Mouse (Mus musculus) MEL (cell line): Measurements from ENCODE around the gene Trio.

Experiments
- CTCF ChIP-seq, 3 experiments: IDR thresholded peaks in 2 of 3; conservative IDR thresholded peaks in 1 of 3; 2 replicates each; pipeline ENCODE4 v1.5.1; 2011 to 2012; ENCODE audit warnings: low read length in 3 of 3, low read depth in 2 of 3, mild to moderate bottlenecking in 2 of 3, improper control_type of control experiment in 1 of 3, inconsistent platforms in 1 of 3, mixed read lengths in 1 of 3, moderate library complexity in 1 of 3; ENCODE audit not compliant: control insufficient read depth in 1 of 3, insufficient read depth in 1 of 3, poor library complexity in 1 of 3, severe bottlenecking in 1 of 3
- E2F4 ChIP-seq: IDR thresholded peaks from 2 replicates; pipeline ENCODE4 v1.6.1; 2011; ENCODE audit warnings: low read depth, low read length, improper control_type of control experiment, borderline replicate concordance
- EP300 ChIP-seq, 2 experiments: IDR thresholded peaks; 2 replicates each; pipeline ENCODE4 v1.6.1; 2011; ENCODE audit warnings: improper control_type of control experiment in 2 of 2, low read length in 2 of 2, low read depth in 1 of 2, mild to moderate bottlenecking in 1 of 2
- MAFK ChIP-seq: IDR thresholded peaks from 2 replicates; pipeline ENCODE4 v1.6.1; 2011; ENCODE audit warnings: low read depth, mild to moderate bottlenecking, low read length, improper control_type of control experiment, borderline replicate concordance
- NRF1 ChIP-seq: IDR thresholded peaks from 2 replicates; pipeline ENCODE4 v1.6.1; 2014; ENCODE audit warnings: low read depth, mild to moderate bottlenecking, inconsistent platforms, low read length, improper control_type of control experiment, moderate library complexity; ENCODE audit not compliant: poor library complexity, insufficient read depth, severe bottlenecking
- POLR2A ChIP-seq, 2 experiments: IDR thresholded peaks; 2 replicates each; pipeline ENCODE4 v1.6.1; 2011 to 2012; ENCODE audit warnings: low read length in 2 of 2, mild to moderate bottlenecking in 2 of 2, control low read depth in 1 of 2, improper control_type of control experiment in 1 of 2, low read depth in 1 of 2, moderate library complexity in 1 of 2; ENCODE audit not compliant: control insufficient read depth in 1 of 2, insufficient read depth in 1 of 2, poor library complexity in 1 of 2
- POLR2AphosphoS2 ChIP-seq: IDR thresholded peaks from 2 replicates; pipeline ENCODE4 v1.6.1; 2011; ENCODE audit warnings: low read length, improper control_type of control experiment
- USF1 ChIP-seq: IDR thresholded peaks from 2 replicates; pipeline ENCODE4 v1.6.1; 2014; ENCODE audit warnings: low read depth, mild to moderate bottlenecking, inconsistent platforms, low read length, improper control_type of control experiment, moderate library complexity

GRCm38 (mm10) chr15:27782383-27783036 is 243.1 kb downstream of the Trio start:
- TF ChIP-seq E2F4 (no peak), EP300 (IDR thresholded peaks at IDR 0.05; ENCODE audit: low read depth in 1 of 2, low read length in 2 of 2) (no peak), MAFK (no peak), POLR2AphosphoS2 (no peak), CTCF (IDR thresholded peaks at IDR 0.05 in 2 of 3, conservative IDR thresholded peaks at IDR 0.05 in 1 of 3; ENCODE audit: control insufficient read depth in 1 of 3, insufficient read depth in 1 of 3, low read depth in 2 of 3, low read length in 3 of 3, poor library complexity in 1 of 3, severe bottlenecking in 1 of 3) (no peak), USF1 (no peak), POLR2A (IDR thresholded peaks at IDR 0.05; ENCODE audit: control insufficient read depth in 1 of 2, insufficient read depth in 1 of 2, low read depth in 1 of 2, low read length in 2 of 2, poor library complexity in 1 of 2) (no peak), NRF1 (no peak)
